Mouse (Mus musculus) megakaryocyte, embryonic 14.5 days (primary cell): ENCODE measurements around the gene Rfc4.

Experiments
- FLI1 ChIP-seq: IDR thresholded peaks from 2 replicates; pipeline ENCODE4 v1.6.1; 2012; ENCODE audit warnings: low read length, inconsistent platforms, mixed read lengths
- GATA1 ChIP-seq: IDR thresholded peaks from 3 replicates; pipeline ENCODE4 v1.6.1; 2012; ENCODE audit warnings: mixed read lengths, low read length, inconsistent platforms, borderline replicate concordance

- no peak for TF ChIP-seq GATA1
- no peak for TF ChIP-seq FLI1
These were observed 18.7 kb upstream of the Rfc4 start, which contains the start of gene Adipoq for GRCm38 (mm10) chr16:23146280-23146679.
